Mouse (Mus musculus): ENCODE measurements around the gene Nr4a1.

Gene Nr4a1

GRCm38 (mm10) chr15:101312006-101312405 is 57.9 kb downstream of the Nr4a1 start:
- no peak for DNase-seq (ENCODE audit: low read depth, low spot score)

GRCm38 (mm10) chr15:101315378-101315777 is 61.3 kb downstream of the Nr4a1 start:
- no peak for DNase-seq (ENCODE audit: low read depth, low spot score)

- peak; percentile 20 for DNase-seq (ENCODE audit: low read depth, low spot score)
Measured at GRCm38 (mm10) chr15:101315832-101316231, 61.8 kb downstream of the Nr4a1 start.

- no peak for DNase-seq (ENCODE audit: low read depth, low spot score)
Measured at GRCm38 (mm10) chr15:101316279-101316912, 62.3 kb downstream of the Nr4a1 start.

GRCm38 (mm10) chr15:101316913-101317813 is 63.1 kb downstream of the Nr4a1 start:
- DNase-seq (ENCODE audit: low read depth, low spot score), result no peak

- no peak for DNase-seq (ENCODE audit: low read depth, low spot score)
Measured at GRCm38 (mm10) chr15:101317814-101318500, 63.9 kb downstream of the Nr4a1 start.

- no peak for DNase-seq (ENCODE audit: low read depth, low spot score)
Measured at GRCm38 (mm10) chr15:101318889-101319765, 65.1 kb downstream of the Nr4a1 start.

- no peak for DNase-seq (ENCODE audit: low read depth, low spot score)
Measured at GRCm38 (mm10) chr15:101320010-101320617, 66.0 kb downstream of the Nr4a1 start.

- DNase-seq (ENCODE audit: low read depth, low spot score), result no peak
Measured at GRCm38 (mm10) chr15:101320618-101321041, 66.6 kb downstream of the Nr4a1 start.

- DNase-seq (ENCODE audit: low read depth, low spot score), result no peak
Measured at GRCm38 (mm10) chr15:101321126-101321525, 67.1 kb downstream of the Nr4a1 start.

- no peak for DNase-seq (ENCODE audit: low read depth, low spot score)
Measured at GRCm38 (mm10) chr15:101322106-101322505, 68.0 kb downstream of the Nr4a1 start.

GRCm38 (mm10) chr15:101322640-101323039 is 68.6 kb downstream of the Nr4a1 start:
- DNase-seq (ENCODE audit: low read depth, low spot score), result no peak

- DNase-seq (ENCODE audit: low read depth, low spot score), result no peak
Measured at GRCm38 (mm10) chr15:101323511-101323910, 69.4 kb downstream of the Nr4a1 start.
